Mouse (Mus musculus): ENCODE measurements at regions not wholly inside any gene's neighbourhood (a gene's known extent, or its start where the extent isn't known, plus 50 kb on each side); places are given as distances from the start of the nearest gene placed in this dataset.

- in situ Hi-C loops (cut with MboI; ENCODE audit: low sequenced_read_pairs), result no loop called here
Observed at GRCm38 (mm10) chr10:96944229-96944628, 327.4 kb downstream of the Btg1 start.

GRCm38 (mm10) chr10:96947971-96948370 is 331.2 kb downstream of the Btg1 start:
- in situ Hi-C loops (cut with MboI; ENCODE audit: low sequenced_read_pairs), result no loop called here

DNA sequence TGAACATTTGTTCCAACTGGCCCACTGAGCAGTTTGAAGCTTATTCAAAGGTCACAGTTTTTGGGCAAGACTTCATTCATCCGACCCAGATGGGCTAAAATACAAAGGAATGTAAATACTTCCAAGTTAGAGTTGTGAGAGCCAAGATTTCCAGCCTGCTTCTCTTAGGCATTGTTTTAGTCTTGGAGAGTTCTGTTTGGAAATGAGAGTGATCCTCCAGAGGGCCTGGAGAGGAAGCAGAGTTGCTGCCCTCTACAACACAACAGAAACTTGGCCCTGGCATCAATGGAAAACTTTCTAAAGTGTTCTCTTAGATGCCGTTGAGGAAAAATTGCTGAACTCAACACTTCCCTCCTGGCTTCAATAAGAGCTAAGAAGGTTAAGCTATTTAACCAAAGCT is 332.1 kb downstream of the Btg1 start:
- in situ Hi-C loops (cut with MboI; ENCODE audit: low sequenced_read_pairs), result no loop called here

DNA sequence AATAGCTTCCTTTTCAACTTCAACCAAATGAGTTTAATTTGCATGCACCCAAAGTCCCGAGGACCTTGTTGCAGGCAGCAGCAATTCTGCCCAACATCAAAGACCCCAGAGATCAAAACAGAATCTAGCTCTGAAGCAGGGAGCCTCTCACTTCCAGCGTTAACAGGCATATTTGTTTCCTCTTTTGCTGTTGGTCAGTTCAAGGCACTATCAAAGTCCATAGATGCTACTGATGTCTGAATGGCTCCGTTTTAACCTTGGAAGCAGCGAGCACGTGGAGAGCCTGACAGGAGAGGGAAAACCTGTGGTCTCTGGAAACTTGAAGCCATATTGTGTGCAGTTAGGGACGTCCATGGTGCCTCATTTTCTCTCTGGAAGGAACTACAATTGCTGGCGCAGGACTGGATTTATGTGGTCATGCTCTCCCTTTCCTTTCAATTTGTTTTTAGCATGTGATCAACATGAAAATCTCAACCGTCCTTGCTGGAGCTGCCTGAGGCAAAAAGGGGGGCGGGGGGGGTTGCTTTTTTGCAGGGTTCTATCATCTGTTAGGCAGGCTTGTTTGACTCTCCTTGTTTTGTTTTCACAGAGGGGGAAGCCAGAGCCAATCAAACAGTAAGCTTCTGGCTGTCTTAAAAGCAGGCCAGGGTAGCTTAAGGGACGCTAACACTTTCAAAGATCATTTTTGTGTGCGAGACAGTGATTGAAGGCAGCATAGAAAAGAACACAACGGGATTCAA is 338.4 kb downstream of the Btg1 start:
- in situ Hi-C loops (cut with MboI; ENCODE audit: low sequenced_read_pairs), result no loop called here

DNA sequence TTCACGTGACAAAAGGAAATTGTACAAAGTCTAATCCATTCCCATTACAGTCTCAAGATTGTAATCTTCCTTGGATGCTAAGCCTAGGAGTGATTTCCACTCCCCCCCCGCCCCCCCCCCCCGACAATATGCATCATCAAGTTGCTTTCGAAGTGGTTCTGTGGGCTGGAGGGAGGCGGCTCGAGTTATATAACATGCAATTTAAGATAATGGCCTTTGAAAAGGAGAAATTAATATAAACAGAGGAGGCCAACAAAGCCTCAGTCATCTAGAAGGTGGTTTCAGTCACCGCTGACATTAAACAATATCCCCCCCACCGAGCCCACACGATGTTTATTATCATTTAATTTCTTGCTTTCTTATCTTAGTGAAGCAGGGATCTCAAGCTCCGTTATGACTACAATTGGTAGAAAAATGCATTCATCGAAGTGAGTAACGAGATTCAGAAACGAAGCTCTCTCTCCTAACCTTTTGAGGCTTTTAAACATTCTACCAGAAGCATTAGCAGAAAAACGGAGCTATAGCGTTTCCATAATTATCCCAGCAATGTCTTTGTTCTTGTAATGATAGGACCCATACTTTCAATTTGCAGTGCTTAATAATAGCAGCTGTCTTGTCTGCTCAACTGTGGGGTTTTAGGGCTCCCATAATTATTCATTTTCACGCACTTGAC is 339.1 kb downstream of the Btg1 start:
- in situ Hi-C loops (cut with MboI; ENCODE audit: low sequenced_read_pairs), result no loop called here

DNA sequence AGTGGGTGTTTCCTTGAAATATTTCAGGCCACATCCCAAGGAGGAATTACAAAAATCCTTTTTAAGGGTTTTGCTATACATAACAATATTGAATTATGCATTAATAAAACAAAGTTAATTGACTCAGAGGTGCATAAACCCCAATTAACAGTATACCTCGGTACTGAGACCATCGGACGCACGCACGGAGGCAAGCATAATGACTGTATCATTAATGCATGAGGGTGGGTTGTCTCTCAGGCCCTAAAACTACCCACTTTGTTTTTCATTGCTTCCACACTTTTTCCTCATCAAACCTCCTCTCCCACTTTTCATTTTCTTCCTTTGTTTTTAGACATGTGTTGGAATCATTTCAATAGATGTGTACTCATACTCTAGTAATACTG is 339.6 kb downstream of the Btg1 start:
- in situ Hi-C loops (cut with MboI; ENCODE audit: low sequenced_read_pairs), result no loop called here

DNA sequence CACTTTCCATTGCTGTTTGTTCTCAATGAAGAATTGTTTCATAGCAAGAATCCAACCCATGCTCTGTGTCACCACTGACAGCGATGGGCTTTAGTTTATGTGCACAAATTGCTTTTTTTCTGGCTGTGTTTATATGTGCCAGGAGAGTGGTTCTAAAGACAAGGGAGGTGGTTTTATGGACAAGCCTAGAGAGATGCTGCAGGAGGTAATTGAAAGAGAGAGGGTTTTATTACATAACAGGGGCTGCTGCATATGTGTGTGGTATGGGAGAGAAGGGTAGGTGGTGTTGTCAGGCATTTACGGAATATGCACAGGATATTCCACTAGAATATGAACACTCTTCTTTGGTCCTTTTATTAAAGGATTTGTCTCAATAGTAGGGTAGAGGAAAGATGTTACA is 340.2 kb downstream of the Btg1 start:
- in situ Hi-C loops (cut with MboI; ENCODE audit: low sequenced_read_pairs), result no loop called here

DNA sequence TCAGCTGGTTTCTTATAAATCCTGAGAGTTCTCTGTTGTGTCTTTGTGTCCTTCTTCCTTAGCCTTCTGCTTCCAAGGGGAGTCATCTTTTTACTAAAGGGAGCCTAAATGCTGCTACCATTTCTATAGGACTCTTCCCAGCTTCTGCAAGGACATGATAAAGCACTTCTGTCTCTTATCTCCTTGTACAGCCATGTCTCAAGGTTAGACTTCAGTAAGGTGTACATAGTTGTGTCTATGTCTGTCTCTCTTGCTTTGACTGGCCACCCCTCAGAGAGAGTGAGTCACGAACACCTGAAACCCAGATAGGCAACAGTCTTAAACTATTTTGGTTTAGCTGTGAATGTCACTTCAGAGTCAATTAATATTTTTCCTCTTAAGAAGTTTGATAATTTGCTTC is 353.0 kb downstream of the Btg1 start:
- in situ Hi-C loops (cut with MboI; ENCODE audit: low sequenced_read_pairs), result no loop called here

- in situ Hi-C loops (cut with MboI; ENCODE audit: low sequenced_read_pairs), result no loop called here
Observed at GRCm38 (mm10) chr10:96970737-96971136, 353.9 kb downstream of the Btg1 start.

GRCm38 (mm10) chr10:96971810-96972209 is 355.0 kb downstream of the Btg1 start:
- in situ Hi-C loops (cut with MboI; ENCODE audit: low sequenced_read_pairs), result no loop called here

GRCm38 (mm10) chr10:96974326-96974977 is 357.6 kb downstream of the Btg1 start:
- in situ Hi-C loops (cut with MboI; ENCODE audit: low sequenced_read_pairs), result no loop called here

- in situ Hi-C loops (cut with MboI; ENCODE audit: low sequenced_read_pairs), result no loop called here
Observed at GRCm38 (mm10) chr10:96976691-96977090, 359.9 kb downstream of the Btg1 start.

DNA sequence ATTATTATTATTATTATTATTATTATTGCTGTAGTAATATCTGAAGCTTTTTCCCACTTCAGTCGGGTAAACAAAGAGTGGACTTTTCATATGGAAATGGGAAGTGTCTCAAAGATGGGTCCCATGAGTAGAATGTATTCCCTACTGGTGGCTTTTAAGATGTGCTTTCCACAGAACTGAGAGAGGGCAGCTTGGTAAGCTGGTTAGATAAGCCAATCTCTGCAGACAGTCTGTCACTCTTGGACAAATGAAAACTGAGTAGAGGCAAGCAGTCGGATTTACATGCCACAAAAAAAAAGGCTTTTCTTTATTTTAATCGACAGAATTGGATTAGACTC is 363.7 kb downstream of the Btg1 start:
- in situ Hi-C loops (cut with MboI; ENCODE audit: low sequenced_read_pairs), result no loop called here

DNA sequence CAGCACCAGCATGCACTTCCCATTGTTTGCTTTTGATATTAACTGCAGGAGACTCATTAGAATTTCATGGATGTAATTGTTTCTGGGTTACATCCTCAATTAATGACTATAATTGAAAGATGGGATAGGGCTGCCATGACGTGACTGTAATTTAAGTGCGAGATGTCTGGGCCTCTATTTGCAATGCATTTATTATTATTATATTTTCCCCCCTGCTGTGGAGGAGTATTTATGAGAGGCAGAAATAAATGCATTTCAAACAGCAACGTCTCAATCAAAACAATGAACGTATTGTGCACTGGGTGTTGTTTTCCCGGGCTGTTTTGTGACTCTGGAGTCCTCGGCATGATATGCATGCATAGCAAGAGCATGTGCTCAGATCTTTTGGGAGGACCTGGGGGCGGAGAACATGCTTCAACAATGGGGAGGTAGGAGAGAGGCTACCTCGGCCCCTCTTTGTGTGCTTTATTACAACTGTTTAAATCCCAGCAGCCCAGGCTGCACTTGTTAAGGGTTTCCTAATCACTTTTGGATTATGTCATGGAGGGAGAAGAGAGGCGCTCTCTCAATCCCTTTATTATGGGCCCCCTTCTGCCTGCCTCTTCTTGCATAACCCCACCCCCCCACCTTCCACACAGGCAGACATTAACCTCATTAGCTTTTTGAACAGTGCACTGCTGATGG is 364.2 kb downstream of the Btg1 start:
- in situ Hi-C loops (cut with MboI; ENCODE audit: low sequenced_read_pairs), result no loop called here

GRCm38 (mm10) chr10:96981516-96981869 is 364.7 kb downstream of the Btg1 start:
- in situ Hi-C loops (cut with MboI; ENCODE audit: low sequenced_read_pairs), result no loop called here

DNA sequence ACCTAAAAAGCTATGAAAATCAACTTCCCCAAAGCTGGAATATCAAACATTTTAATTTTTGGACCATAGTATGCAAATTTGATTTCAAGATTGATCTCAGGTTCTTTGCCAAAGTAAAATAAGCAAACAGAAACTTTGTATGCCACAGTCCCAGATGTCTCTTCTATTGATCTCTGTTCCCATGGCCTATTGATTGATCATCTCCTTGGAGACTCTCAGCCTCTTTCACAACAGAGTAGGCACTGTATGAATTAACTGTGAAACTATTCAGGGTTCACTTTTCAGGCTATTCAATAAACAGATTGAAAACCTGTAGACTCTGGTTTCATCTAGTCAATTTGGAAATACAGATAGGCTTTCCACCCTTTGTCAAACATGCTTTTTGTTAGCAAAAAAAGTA is 384.1 kb downstream of the Btg1 start:
- in situ Hi-C loops (cut with MboI; ENCODE audit: low sequenced_read_pairs), result no loop called here

DNA sequence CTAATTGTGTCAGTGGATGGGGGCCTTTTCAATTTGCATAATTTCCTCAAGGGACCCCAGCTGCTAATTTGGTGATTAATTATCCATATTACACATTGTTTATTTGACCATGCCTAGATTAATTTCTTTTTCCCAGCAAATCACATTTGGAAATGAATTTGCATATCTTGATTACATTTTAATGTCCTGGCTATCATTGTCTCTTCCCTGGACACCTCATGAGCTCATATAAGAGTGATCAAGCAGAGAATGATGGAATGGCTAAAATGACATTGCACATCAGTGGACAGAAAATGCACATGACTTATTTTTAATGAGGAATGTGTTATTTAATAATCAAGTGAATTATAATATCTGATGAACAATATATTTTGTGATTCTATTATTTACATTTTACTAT is 392.1 kb downstream of the Btg1 start:
- in situ Hi-C loops (cut with MboI; ENCODE audit: low sequenced_read_pairs), result no loop called here

- in situ Hi-C loops (cut with MboI; ENCODE audit: low sequenced_read_pairs), result no loop called here
Observed at GRCm38 (mm10) chr10:97009859-97010258, 393.1 kb downstream of the Btg1 start.

- in situ Hi-C loops (cut with MboI; ENCODE audit: low sequenced_read_pairs), result no loop called here
Observed at GRCm38 (mm10) chr10:97018641-97019040, 401.8 kb downstream of the Btg1 start.

DNA sequence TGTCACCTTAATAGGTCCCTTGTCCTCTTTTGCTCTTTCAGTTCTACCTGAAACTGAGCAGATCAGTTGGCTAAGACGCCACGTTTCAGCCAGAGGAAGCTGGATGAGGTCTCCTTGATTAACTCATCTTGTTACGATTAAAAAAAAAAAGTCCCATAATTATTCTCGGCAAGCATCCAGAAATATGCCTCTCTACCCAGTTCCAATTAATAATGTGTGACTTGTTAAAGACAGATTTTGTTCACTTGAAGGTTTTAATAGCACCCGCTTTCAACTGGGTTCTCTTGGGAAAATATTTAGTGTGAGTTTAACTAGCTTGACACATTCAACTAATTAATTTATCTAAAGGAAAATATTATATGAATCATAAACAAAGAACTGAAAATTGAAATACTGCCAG is 412.0 kb downstream of the Btg1 start:
- in situ Hi-C loops (cut with MboI; ENCODE audit: low sequenced_read_pairs), result no loop called here

DNA sequence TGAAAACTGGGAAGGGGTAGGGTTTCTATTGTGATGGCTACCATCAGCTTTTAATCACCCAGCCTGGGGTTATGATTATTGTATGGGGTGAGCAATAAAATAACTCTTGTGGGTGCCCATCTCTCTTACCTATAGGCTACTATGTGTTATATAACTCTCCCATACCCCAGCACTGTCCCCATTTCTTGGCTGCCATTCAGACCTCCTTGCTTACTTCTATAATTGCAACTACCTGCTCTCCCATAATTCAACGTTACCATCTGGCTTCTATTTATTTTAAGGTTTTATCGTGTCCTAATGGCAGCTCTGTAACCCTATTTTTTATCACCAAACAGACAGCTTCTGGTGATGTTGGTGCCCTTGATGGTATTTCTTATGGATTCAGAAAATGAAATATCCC is 414.2 kb downstream of the Btg1 start:
- in situ Hi-C loops (cut with MboI; ENCODE audit: low sequenced_read_pairs), result no loop called here

DNA sequence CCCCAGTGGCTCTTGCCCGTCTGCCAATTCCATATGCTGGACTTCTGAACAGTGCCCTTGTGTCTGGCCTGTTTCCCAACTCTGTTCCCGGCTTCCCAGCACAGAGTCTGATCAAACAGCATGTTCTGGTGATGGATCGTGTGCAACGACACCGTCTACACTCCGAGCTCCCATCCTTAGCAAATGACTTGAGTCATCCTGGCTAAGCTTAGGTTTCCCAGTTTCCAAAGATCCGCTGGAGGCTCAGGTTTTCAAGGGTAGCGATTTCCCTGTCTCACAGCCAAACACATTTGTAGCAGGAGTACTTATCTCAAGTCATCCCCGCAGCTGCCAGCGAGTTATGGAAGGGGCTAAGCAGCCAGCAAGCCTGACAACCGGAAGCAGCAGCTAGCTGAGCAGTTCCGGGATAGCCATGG is 418.6 kb downstream of the Btg1 start:
- in situ Hi-C loops (cut with MboI; ENCODE audit: low sequenced_read_pairs), result no loop called here

All from CH12F3 (cell line).